Mouse (Mus musculus) ES-E14 (cell line): ENCODE results near the gene Smg8.

Experiments used
- CHD2 ChIP-seq: IDR thresholded peaks from 2 replicates; pipeline ENCODE4 v1.6.1; 2014; ENCODE audit warnings: mild to moderate bottlenecking, low read depth, low read length, inconsistent platforms
- HCFC1 ChIP-seq: IDR thresholded peaks from 2 replicates; pipeline ENCODE4 v1.6.1; 2012; ENCODE audit warnings: low read length, inconsistent platforms, borderline replicate concordance; ENCODE audit not compliant: insufficient read depth
- ZC3H11A ChIP-seq: IDR thresholded peaks from 2 replicates; pipeline ENCODE4 v1.6.1; 2012; ENCODE audit warnings: low read depth, mild to moderate bottlenecking, inconsistent platforms, low read length, borderline replicate concordance
- ZNF384 ChIP-seq: IDR thresholded peaks from 2 replicates; pipeline ENCODE4 v1.6.1; 2012; ENCODE audit warnings: low read depth, low read length, inconsistent platforms

DNA sequence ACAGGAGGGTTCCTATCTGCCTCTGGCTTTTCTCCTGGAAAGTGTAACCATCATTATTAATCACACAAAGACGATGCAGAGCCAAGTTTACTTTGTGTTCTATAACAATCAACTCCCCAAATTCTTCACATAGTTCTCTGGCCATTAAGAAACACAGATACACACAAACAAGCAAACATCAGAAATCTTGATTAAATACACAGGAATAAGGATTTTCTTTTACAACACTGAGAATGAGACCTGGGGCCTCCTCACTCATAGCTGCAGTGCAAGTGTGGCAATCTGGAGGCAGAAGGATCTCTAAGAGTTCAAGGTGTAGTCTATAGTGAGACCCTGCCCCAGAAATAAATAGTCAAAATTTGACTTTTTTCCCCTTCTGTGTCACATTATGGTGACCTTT lies 2.9 kb downstream of the Smg8 start:
- TF ChIP-seq CHD2 (no peak), HCFC1 (no peak), ZC3H11A (no peak), ZNF384 (peak; percentile 88)
